Mouse (Mus musculus) myocyte (in vitro differentiated cells): ENCODE measurements at regions not wholly inside any gene's neighbourhood (a gene's known extent, or its start where the extent isn't known, plus 50 kb on each side); places are given as distances from the start of the nearest gene placed in this dataset.

ENCODE experiments used
- E2F4 ChIP-seq: IDR thresholded peaks from one replicate; pipeline ENCODE4 v1.6.1; 2011; ENCODE audit warnings: mild to moderate bottlenecking, control low read depth, moderate library complexity; ENCODE audit not compliant: insufficient read depth
- POLR2A ChIP-seq: IDR thresholded peaks from one replicate; pipeline ENCODE4 v1.6.1; 2011; ENCODE audit warnings: low read depth, mild to moderate bottlenecking, control low read depth, moderate library complexity; ENCODE audit not compliant: insufficient read length
- REST ChIP-seq: IDR thresholded peaks from one replicate; pipeline ENCODE4 v1.6.1; 2011; ENCODE audit warnings: mild to moderate bottlenecking, control low read depth, moderate library complexity; ENCODE audit not compliant: insufficient read depth, insufficient read length
- USF1 ChIP-seq: IDR thresholded peaks from one replicate; pipeline ENCODE4 v1.6.1; 2011; ENCODE audit warnings: low read depth, mild to moderate bottlenecking, control low read depth, moderate library complexity

DNA sequence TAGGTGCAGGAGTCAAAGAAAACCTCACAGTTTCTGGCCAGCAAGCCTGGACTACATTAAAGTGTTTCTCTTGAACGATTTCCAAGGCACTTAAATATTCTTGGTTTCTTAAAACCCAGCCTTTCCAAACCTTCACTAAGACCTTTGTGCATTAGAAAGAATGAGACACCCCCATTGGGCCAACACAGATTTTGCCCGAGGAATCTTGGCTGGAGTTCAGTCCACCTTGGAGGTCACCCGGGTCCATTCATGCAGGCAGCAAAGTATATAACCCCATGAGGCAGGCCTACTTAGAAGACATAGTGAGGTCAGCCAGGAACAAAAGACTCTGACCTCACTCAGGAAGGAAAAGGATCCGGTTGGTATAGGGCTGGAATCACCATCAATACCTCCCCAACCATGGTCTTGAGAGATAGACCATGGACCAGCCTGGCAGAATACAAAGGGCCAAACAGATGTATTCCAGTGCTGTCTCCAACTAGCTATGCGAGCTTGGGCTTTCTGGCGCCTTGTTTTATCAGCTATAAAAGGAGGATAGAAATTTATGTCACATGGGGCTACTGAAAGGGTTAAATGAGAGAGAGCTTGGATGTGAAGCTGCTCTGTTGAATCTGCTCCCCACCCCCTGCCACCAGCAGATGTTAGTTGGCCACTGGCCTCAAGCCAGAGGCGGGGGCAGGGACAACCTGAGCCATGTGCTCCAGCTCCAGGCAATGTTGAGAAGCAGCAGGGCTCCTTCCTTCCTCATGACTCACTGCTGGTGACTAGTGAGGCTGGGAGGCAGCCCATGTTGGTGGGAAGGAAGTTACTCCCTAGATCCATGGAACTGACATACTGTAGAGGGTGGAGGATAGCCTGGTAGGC lies 181.9 kb upstream of the Ncam1 start:
- no peak for TF ChIP-seq REST
- no peak for TF ChIP-seq E2F4
- TF ChIP-seq USF1 = peak; percentile 69
- no peak for TF ChIP-seq POLR2A
